Mouse (Mus musculus): Measurements from ENCODE around the gene Rdx. TPM values are rescaled to one million over a fixed set of nuclear protein-coding genes. Genes with fewer than 3 reads are reported as not detected.

The Rdx gene
- 75.2 and 76.0 TPM in 2 replicates for polyA plus RNA-seq (2015; fragmentation: Nextera tagmentation; extraction: Ambion mirVana)

GRCm38 (mm10) chr9:52047129-52047820, at the start of gene Rdx:
TSS of gene Rdx (plus strand) at chr9:52047173.
- H3K4me2 ChIP-seq, result peak within 1 kb of the TSS; percentile 68
- ATAC-seq (replicated peaks), result peak; percentile 32; the same call in 1 of the 2 replicates
- peaks cover 29% of the 10 kb centered on the region for H3K4me1 ChIP-seq
- peak within 1 kb of the TSS; percentile 87 for H3K9ac ChIP-seq
- 3% methylated on average over 17 of the region's 17 CpGs for WGBS
- H3K27me3 ChIP-seq (replicated peaks), result no peaks in the 10 kb centered on the region
- H3K27ac ChIP-seq, result peak within 1 kb of the TSS; percentile 95
- H3K4me3 ChIP-seq, result peak within 1 kb of the TSS; percentile 95
- H3K36me3 ChIP-seq (replicated peaks), result no peaks in the 10 kb centered on the region
- H3K9me3 ChIP-seq, result no peaks in the 10 kb centered on the region

- Histone ChIP-seq H3K4me3 (no peak overlapping the region), H3K27me3 (replicated peaks) (no peaks in the 10 kb centered on the region), H3K27ac (no peak overlapping the region), H3K4me2 (no peak overlapping the region), H3K9ac (no peak overlapping the region), H3K36me3 (replicated peaks) (no peaks in the 10 kb centered on the region), H3K4me1 (no peaks in the 10 kb centered on the region; the same call in 1 of the 2 replicates), H3K9me3 (peaks cover 3% of the 10 kb centered on the region; the same call in 1 of the 2 replicates)
- ATAC-seq (replicated peaks), result no peak
- 75% methylated on average over 4 of the region's 4 CpGs for WGBS
Observed at GRCm38 (mm10) chr9:52003501-52003900, 43.5 kb upstream of the Rdx start.

GRCm38 (mm10) chr9:52007341-52007740, 39.6 kb upstream of the Rdx start:
- 56% methylated on average over 2 of the region's 2 CpGs for WGBS
- H3K36me3 ChIP-seq (replicated peaks), result no peaks in the 10 kb centered on the region
- H3K4me1 ChIP-seq, result no peaks in the 10 kb centered on the region; the same call in 1 of the 2 replicates
- no peaks in the 10 kb centered on the region for H3K9me3 ChIP-seq
- no peak overlapping the region for H3K9ac ChIP-seq
- no peaks in the 10 kb centered on the region for H3K27me3 ChIP-seq (replicated peaks)
- H3K4me2 ChIP-seq, result no peak overlapping the region
- H3K4me3 ChIP-seq, result no peak overlapping the region
- no peak for ATAC-seq (replicated peaks)
- no peak overlapping the region for H3K27ac ChIP-seq

- WGBS, result 95% methylated on average over 1 of the region's 1 CpGs
Observed at GRCm38 (mm10) chr9:52008511-52008910, 38.5 kb upstream of the Rdx start.

GRCm38 (mm10) chr9:52012311-52012710, 34.7 kb upstream of the Rdx start:
- Histone ChIP-seq H3K9ac (no peak overlapping the region), H3K36me3 (replicated peaks) (no peaks in the 10 kb centered on the region), H3K4me1 (no peaks in the 10 kb centered on the region), H3K27ac (no peak overlapping the region), H3K9me3 (no peaks in the 10 kb centered on the region), H3K4me2 (no peak overlapping the region), H3K4me3 (no peak overlapping the region), H3K27me3 (replicated peaks) (no peaks in the 10 kb centered on the region)
- WGBS, result 100% methylated on average over 1 of the region's 1 CpGs
- ATAC-seq (replicated peaks), result no peak

More at GRCm38 (mm10) chr9:52008511-52008910, 38.5 kb upstream of the Rdx start:
- no peaks in the 10 kb centered on the region for H3K36me3 ChIP-seq (replicated peaks)
- no peak overlapping the region for H3K4me2 ChIP-seq
- no peaks in the 10 kb centered on the region for H3K27me3 ChIP-seq (replicated peaks)
- ATAC-seq (replicated peaks), result no peak
- no peaks in the 10 kb centered on the region for H3K9me3 ChIP-seq
- no peak overlapping the region for H3K9ac ChIP-seq
- no peaks in the 10 kb centered on the region; the same call in 1 of the 2 replicates for H3K4me1 ChIP-seq
- no peak overlapping the region for H3K4me3 ChIP-seq
- H3K27ac ChIP-seq, result no peak overlapping the region

GRCm38 (mm10) chr9:52012781-52013436, 34.1 kb upstream of the Rdx start:
- H3K27ac ChIP-seq, result no peak overlapping the region
- no peak overlapping the region for H3K9ac ChIP-seq
- H3K4me1 ChIP-seq, result no peaks in the 10 kb centered on the region
- 87% methylated on average over 5 of the region's 5 CpGs for WGBS
- no peaks in the 10 kb centered on the region for H3K9me3 ChIP-seq
- no peak overlapping the region for H3K4me2 ChIP-seq
- no peak overlapping the region for H3K4me3 ChIP-seq
- H3K27me3 ChIP-seq (replicated peaks), result no peaks in the 10 kb centered on the region
- no peaks in the 10 kb centered on the region for H3K36me3 ChIP-seq (replicated peaks)
- ATAC-seq (replicated peaks), result no peak

- no peak overlapping the region for H3K27ac ChIP-seq
- H3K9ac ChIP-seq, result no peak overlapping the region
- ATAC-seq (replicated peaks), result no peak
- H3K27me3 ChIP-seq (replicated peaks), result no peaks in the 10 kb centered on the region
- H3K4me1 ChIP-seq, result no peaks in the 10 kb centered on the region
- no peak overlapping the region for H3K4me2 ChIP-seq
- H3K9me3 ChIP-seq, result no peaks in the 10 kb centered on the region
- 68% methylated on average over 5 of the region's 5 CpGs for WGBS
- no peaks in the 10 kb centered on the region for H3K36me3 ChIP-seq (replicated peaks)
- no peak overlapping the region for H3K4me3 ChIP-seq
Observed at GRCm38 (mm10) chr9:52013900-52014455, 33.0 kb upstream of the Rdx start.

GRCm38 (mm10) chr9:52017091-52017490, 29.9 kb upstream of the Rdx start:
- no peak overlapping the region for H3K4me2 ChIP-seq
- WGBS, result 84% methylated on average over 3 of the region's 3 CpGs
- H3K4me3 ChIP-seq, result no peak overlapping the region
- H3K4me1 ChIP-seq, result no peaks in the 10 kb centered on the region
- H3K9me3 ChIP-seq, result no peaks in the 10 kb centered on the region
- H3K36me3 ChIP-seq (replicated peaks), result no peaks in the 10 kb centered on the region
- H3K27me3 ChIP-seq (replicated peaks), result no peaks in the 10 kb centered on the region
- no peak overlapping the region for H3K27ac ChIP-seq
- H3K9ac ChIP-seq, result no peak overlapping the region
- ATAC-seq (replicated peaks), result no peak

- 76% methylated on average over 2 of the region's 2 CpGs for WGBS
- H3K4me3 ChIP-seq, result no peak overlapping the region
- no peak for ATAC-seq (replicated peaks)
Observed at GRCm38 (mm10) chr9:52017824-52018223, 29.1 kb upstream of the Rdx start.

GRCm38 (mm10) chr9:52018505-52018904, 28.5 kb upstream of the Rdx start:
- no peaks in the 10 kb centered on the region for H3K27me3 ChIP-seq (replicated peaks)
- WGBS, result 90% methylated on average over 1 of the region's 1 CpGs
- H3K27ac ChIP-seq, result no peak overlapping the region
- H3K36me3 ChIP-seq (replicated peaks), result no peaks in the 10 kb centered on the region
- H3K4me2 ChIP-seq, result no peak overlapping the region
- ATAC-seq (replicated peaks), result no peak
- no peak overlapping the region for H3K9ac ChIP-seq
- H3K4me1 ChIP-seq, result no peaks in the 10 kb centered on the region
- no peak overlapping the region for H3K4me3 ChIP-seq
- no peaks in the 10 kb centered on the region for H3K9me3 ChIP-seq

More at GRCm38 (mm10) chr9:52017824-52018223, 29.1 kb upstream of the Rdx start:
- Histone ChIP-seq H3K9me3 (no peaks in the 10 kb centered on the region), H3K27me3 (replicated peaks) (no peaks in the 10 kb centered on the region), H3K9ac (no peak overlapping the region), H3K36me3 (replicated peaks) (no peaks in the 10 kb centered on the region), H3K27ac (no peak overlapping the region), H3K4me1 (no peaks in the 10 kb centered on the region), H3K4me2 (no peak overlapping the region)

- WGBS, result 38% methylated on average over 5 of the region's 5 CpGs
- H3K4me3 ChIP-seq, result no peak overlapping the region
Observed at GRCm38 (mm10) chr9:52027257-52028020, 19.5 kb upstream of the Rdx start.

More at GRCm38 (mm10) chr9:52027257-52028020, 19.5 kb upstream of the Rdx start:
- Histone ChIP-seq H3K36me3 (replicated peaks) (no peaks in the 10 kb centered on the region), H3K9ac (no peak overlapping the region), H3K27me3 (replicated peaks) (no peaks in the 10 kb centered on the region), H3K4me1 (no peaks in the 10 kb centered on the region), H3K27ac (no peak overlapping the region), H3K4me2 (no peak overlapping the region), H3K9me3 (no peaks in the 10 kb centered on the region)
- no peak for ATAC-seq (replicated peaks)
